Mouse (Mus musculus): ENCODE measurements around the gene Gm11213. TPM values are rescaled to one million over a fixed set of nuclear protein-coding genes. Genes with fewer than 3 reads are reported as not detected.

Gene Gm11213
- polyA plus RNA-seq, 2 experiments, result not detected

DNA sequence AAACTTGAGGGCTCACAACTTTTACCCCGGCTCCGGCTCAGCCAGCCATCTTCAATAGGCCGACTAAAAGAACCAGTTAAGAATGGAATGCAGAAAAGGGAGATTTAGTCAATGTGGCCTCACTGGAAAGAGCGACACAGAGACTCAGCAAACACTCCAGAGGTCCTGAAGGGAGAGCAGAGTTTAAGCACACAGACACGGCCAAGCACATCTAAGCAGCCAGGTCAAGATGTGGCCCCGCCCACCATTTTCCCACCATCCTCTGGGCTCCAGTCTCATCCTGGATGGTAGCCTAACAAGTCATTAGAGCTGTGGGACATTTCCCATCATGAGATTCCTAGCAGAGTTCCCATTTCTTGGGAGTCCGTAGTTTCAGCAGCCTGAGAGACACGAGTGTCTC, 35.7 kb downstream of the Gm11213 start:
- no peak overlapping the region for H3K9ac ChIP-seq (ENCODE audit: low read depth, low read length, severe bottlenecking)
- peaks cover 15% of the 10 kb centered on the region; the same call in 1 of the 2 replicates for H3K36me3 ChIP-seq (ENCODE audit: control insufficient read depth, insufficient read depth, low read length)
- no peak for TF ChIP-seq POLR2A (IDR thresholded peaks at IDR 0.05; ENCODE audit: borderline replicate concordance, extremely low read depth, insufficient read depth, insufficient read length)
- DNase-seq (ENCODE audit: low spot score) (no peak), ATAC-seq (ENCODE audit: low FRiP score, low read depth) (no peak)
- 90% methylated on average over 8 of the region's 8 CpGs for WGBS
- H3K9me3 ChIP-seq (ENCODE audit: control insufficient read depth, low read length), result no peaks in the 10 kb centered on the region
- H3K4me3 ChIP-seq (replicated peaks; ENCODE audit: low read length), result no peak overlapping the region
- no peak overlapping the region for H3K27ac ChIP-seq (replicated peaks; ENCODE audit: low read depth, low read length)
- no peaks in the 10 kb centered on the region for H3K27me3 ChIP-seq (ENCODE audit: control insufficient read depth, insufficient read depth, low read length)
- H3K4me1 ChIP-seq (ENCODE audit: control insufficient read depth, insufficient read depth, low read length), result peaks cover 14% of the 10 kb centered on the region
- no peak overlapping the region for H3K4me2 ChIP-seq (replicated peaks; ENCODE audit: low read depth, low read length, severe bottlenecking)

DNA sequence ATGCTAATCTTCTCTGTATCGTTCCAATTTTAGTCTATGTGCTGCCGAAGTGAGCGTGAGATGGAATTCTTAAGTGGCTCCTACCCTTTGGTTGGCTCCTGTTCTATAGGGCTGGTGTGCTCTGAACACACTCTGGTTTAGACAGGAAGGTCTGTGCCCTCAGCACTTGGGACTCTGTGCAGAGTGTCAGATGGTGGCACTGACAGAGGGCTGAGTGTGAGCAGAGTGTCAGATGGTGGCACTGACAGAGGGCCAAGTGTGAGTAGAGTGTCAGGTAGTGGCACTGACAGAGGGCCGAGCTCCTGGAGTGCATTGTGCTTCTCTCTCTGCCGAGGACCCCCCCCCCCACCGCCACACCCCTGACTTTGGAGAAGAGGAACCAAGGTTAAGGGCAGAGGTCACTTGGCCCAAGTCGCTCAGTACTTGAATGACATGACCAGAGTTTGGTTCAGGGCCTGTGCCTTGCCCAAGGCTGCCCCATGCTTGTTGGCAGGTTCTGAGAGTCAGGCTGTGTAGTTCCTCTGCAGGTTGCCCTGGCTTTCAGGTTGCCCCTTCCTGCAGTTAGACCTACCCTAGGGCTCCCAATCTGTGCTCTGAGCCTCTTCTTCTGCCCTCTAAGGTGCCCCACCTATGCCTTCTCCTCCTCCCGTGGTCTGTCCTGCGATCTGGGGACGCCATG, 37.2 kb downstream of the Gm11213 start:
- no peak overlapping the region for H3K9ac ChIP-seq (ENCODE audit: low read depth, low read length, severe bottlenecking)
- H3K9me3 ChIP-seq (ENCODE audit: control insufficient read depth, low read length), result no peaks in the 10 kb centered on the region
- H3K4me1 ChIP-seq (ENCODE audit: control insufficient read depth, insufficient read depth, low read length), result peaks cover 14% of the 10 kb centered on the region
- H3K36me3 ChIP-seq (ENCODE audit: control insufficient read depth, insufficient read depth, low read length), result peaks cover 17% of the 10 kb centered on the region; the same call in 1 of the 2 replicates
- H3K4me2 ChIP-seq (replicated peaks; ENCODE audit: low read depth, low read length, severe bottlenecking), result no peak overlapping the region
- ATAC-seq (ENCODE audit: low FRiP score, low read depth), result no peak
- no peaks in the 10 kb centered on the region for H3K27me3 ChIP-seq (ENCODE audit: control insufficient read depth, insufficient read depth, low read length)
- no peak for TF ChIP-seq POLR2A (IDR thresholded peaks at IDR 0.05; ENCODE audit: borderline replicate concordance, extremely low read depth, insufficient read depth, insufficient read length)
- WGBS, result 88% methylated on average over 10 of the region's 10 CpGs
- H3K27ac ChIP-seq (replicated peaks; ENCODE audit: low read depth, low read length), result no peak overlapping the region
- no peak overlapping the region for H3K4me3 ChIP-seq (replicated peaks; ENCODE audit: low read length)
- DNase-seq (ENCODE audit: low spot score), result no peak

DNA sequence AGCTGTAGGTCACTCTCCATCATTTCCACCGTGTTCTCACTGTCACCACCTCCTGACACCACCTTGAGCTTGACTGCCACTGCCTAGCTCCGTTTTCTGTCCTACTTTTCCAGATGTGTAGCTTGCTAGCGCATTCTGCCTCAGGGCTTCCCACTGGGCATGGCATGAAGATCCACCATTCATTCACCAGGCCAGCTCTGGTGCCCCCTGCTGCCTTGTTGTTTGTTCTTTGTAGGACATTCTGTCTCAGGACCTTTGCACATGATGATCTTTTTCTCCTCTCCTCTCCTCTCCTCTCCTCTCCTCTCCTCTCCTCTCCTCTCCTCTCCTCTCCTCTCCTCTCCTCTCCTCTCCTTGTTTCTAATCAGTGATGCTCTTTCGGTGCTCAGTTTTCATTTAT, 42.3 kb downstream of the Gm11213 start:
- Histone ChIP-seq H3K4me3 (replicated peaks; ENCODE audit: low read length) (no peak overlapping the region), H3K27ac (replicated peaks; ENCODE audit: low read depth, low read length) (no peak overlapping the region), H3K4me2 (replicated peaks; ENCODE audit: low read depth, low read length, severe bottlenecking) (no peak overlapping the region), H3K27me3 (ENCODE audit: control insufficient read depth, insufficient read depth, low read length) (no peaks in the 10 kb centered on the region), H3K9ac (ENCODE audit: low read depth, low read length, severe bottlenecking) (no peak overlapping the region), H3K36me3 (ENCODE audit: control insufficient read depth, insufficient read depth, low read length) (peaks cover 9% of the 10 kb centered on the region; the same call in 1 of the 2 replicates), H3K4me1 (ENCODE audit: control insufficient read depth, insufficient read depth, low read length) (peaks cover 25% of the 10 kb centered on the region), H3K9me3 (ENCODE audit: control insufficient read depth, low read length) (no peaks in the 10 kb centered on the region)
- 83% methylated on average over 4 of the region's 4 CpGs for WGBS
- no peak for DNase-seq (ENCODE audit: low spot score)
- TF ChIP-seq POLR2A (IDR thresholded peaks at IDR 0.05; ENCODE audit: borderline replicate concordance, extremely low read depth, insufficient read depth, insufficient read length), result no peak
- ATAC-seq (ENCODE audit: low FRiP score, low read depth), result no peak

DNA sequence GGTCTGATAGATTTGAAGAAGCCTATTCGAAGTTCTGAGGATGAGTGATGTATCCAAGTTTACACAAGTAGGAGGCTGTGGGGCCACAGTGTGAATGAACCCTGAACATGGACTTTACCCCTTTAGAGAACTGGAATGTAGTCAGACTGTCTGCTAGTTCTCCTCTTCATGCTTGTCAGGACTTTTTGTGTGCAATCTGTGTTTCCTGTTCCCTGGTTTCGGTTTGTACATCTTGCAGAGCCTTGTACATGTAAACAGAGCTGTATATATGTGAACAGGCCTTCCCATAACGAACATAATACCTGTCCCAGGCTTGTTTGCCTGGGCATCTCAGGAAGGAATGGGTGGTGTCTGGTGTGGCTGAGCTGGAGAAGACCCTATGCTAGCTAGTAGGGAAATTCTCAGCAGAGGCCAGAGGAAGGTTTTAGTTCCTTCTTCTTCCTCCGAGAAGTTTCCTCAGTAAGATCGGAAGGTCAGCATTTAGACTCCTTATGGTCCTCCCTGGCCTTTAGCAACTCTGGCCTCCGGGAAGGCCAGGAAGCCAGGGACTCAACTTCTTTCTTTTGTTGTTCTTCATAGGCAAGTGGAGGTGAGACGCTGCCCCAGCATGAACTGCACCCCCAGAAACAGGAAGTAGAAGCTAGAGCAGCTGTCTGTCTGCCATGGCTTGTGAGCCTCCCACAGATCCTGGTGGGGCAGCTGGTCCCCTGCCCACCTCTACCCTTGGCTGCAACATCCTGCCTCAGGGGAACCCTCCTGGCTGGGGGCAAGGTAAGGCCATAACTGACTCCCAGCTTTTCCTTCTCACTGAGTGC, 43.0 kb downstream of the Gm11213 start:
- ATAC-seq (ENCODE audit: low FRiP score, low read depth), result no peak
- H3K4me2 ChIP-seq (replicated peaks; ENCODE audit: low read depth, low read length, severe bottlenecking), result no peak overlapping the region
- WGBS, result 82% methylated on average over 7 of the region's 7 CpGs
- no peaks in the 10 kb centered on the region for H3K27me3 ChIP-seq (ENCODE audit: control insufficient read depth, insufficient read depth, low read length)
- H3K4me3 ChIP-seq (replicated peaks; ENCODE audit: low read length), result no peak overlapping the region
- H3K27ac ChIP-seq (replicated peaks; ENCODE audit: low read depth, low read length), result no peak overlapping the region
- no peak overlapping the region for H3K9ac ChIP-seq (ENCODE audit: low read depth, low read length, severe bottlenecking)
- peaks cover 9% of the 10 kb centered on the region; the same call in 1 of the 2 replicates for H3K36me3 ChIP-seq (ENCODE audit: control insufficient read depth, insufficient read depth, low read length)
- no peaks in the 10 kb centered on the region for H3K9me3 ChIP-seq (ENCODE audit: control insufficient read depth, low read length)
- DNase-seq (ENCODE audit: low spot score), result no peak
- peaks cover 28% of the 10 kb centered on the region for H3K4me1 ChIP-seq (ENCODE audit: control insufficient read depth, insufficient read depth, low read length)
- no peak for TF ChIP-seq POLR2A (IDR thresholded peaks at IDR 0.05; ENCODE audit: borderline replicate concordance, extremely low read depth, insufficient read depth, insufficient read length)

DNA sequence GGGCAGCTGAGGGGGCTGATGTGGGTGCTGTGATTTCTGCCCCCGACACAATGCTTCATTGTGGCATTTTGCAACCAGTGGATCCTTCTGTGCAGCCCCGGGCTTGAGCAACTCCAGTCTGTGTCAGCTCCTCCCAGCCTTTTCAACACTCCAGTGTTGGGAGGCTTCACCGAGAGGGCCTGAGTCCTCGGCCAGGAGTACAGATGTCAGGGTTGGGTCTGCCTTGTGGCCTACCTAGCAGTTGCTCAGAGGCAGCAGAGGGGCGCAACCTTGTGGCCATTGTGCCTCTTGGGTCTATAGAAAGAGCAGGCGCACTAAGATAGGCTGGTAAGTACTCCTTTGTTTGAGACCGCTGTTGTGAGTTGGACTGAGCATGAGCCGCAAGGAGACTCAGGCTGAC, 45.0 kb downstream of the Gm11213 start:
- Histone ChIP-seq H3K4me2 (replicated peaks; ENCODE audit: low read depth, low read length, severe bottlenecking) (no peak overlapping the region), H3K27ac (replicated peaks; ENCODE audit: low read depth, low read length) (no peak overlapping the region)

More for the DNA sequence above, 45.0 kb downstream of the Gm11213 start:
- H3K36me3 ChIP-seq (ENCODE audit: control insufficient read depth, insufficient read depth, low read length), result peaks cover 8% of the 10 kb centered on the region; the same call in 1 of the 2 replicates
- H3K9me3 ChIP-seq (ENCODE audit: control insufficient read depth, low read length), result no peaks in the 10 kb centered on the region
- WGBS, result 75% methylated on average over 8 of the region's 8 CpGs
- no peak overlapping the region for H3K9ac ChIP-seq (ENCODE audit: low read depth, low read length, severe bottlenecking)
- no peak for ATAC-seq (ENCODE audit: low FRiP score, low read depth)
- H3K4me3 ChIP-seq (replicated peaks; ENCODE audit: low read length), result no peak overlapping the region
- H3K27me3 ChIP-seq (ENCODE audit: control insufficient read depth, insufficient read depth, low read length), result no peaks in the 10 kb centered on the region
- peaks cover 28% of the 10 kb centered on the region for H3K4me1 ChIP-seq (ENCODE audit: control insufficient read depth, insufficient read depth, low read length)
- no peak for DNase-seq (ENCODE audit: low spot score)
- TF ChIP-seq POLR2A (IDR thresholded peaks at IDR 0.05; ENCODE audit: borderline replicate concordance, extremely low read depth, insufficient read depth, insufficient read length), result no peak
